Mouse (Mus musculus) adrenal gland, postnatal 25 days (tissue): ENCODE results near the gene Olfr700. TPM values are rescaled to one million over a fixed set of nuclear protein-coding genes. Genes with fewer than 3 reads are reported as not detected.
"Not testable (repeated sequence)": the region's sequence is repeated elsewhere in the genome, so short reads cannot be mapped to it uniquely, and the experiment has no call there.

Experiments
- DNase-seq: peaks from one replicate; pipeline ENCODE4 v3.0.0; 2021; ENCODE audit warnings: mixed read lengths
- long read RNA-seq: library from polyadenylated mRNA; stranded (forward); transcript quantifications from one replicate; pipeline ENCODE4 v2.0.0, GENCODE M21; 2021
- total RNA-seq: library from RNA; stranded (reverse); gene quantifications from 2 replicates; pipeline ENCODE4 v1.2.3, GENCODE M21; 2021

Gene Olfr700
- total RNA-seq: not detected in 2 replicates
- long read RNA-seq: 0 reads

DNA sequence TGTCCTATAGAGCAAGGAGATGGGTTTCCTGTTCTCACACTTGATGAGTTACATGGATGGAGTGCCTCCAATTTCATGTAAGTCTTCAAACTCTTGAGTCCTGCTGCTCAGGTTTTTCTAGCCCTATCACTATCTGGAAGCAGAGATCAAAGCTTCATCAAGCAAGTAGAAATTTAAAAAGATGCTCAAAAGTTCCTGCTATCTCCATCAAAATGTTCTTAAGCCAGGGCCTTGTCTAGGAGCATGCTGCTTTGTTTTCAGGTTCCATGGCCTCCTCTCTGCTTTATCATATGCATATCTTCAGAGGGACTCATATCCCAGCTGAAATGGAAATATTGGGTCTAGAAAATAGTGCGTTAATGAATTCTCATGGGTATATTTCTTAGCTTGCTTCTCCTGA, at the start of gene Olfr700:
Gene Olfr700, minus strand, starts transcription at position 101 of the 400 bp plus-strand sequence.
- no peak for DNase-seq

DNA sequence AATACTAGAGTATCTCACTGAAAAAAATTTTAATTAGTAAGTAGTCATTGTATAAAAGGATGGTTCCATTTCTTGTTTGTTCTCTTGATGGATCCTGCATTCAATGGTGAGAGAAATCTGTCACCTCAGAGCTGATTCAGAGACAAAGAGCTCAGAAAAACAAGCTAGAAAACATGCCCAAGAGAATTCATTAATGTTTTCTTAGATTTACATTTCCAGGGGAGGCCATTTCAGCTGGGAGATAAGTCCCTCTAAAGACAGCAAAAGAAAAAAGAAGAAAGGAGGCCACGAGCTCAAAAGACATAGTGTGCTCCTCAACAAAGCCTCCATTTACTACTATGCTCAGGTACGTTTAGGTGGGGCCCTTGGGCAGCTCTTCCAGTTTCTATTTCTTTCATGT, 34.4 kb upstream of the Olfr700 start, which contains the start of gene Olfr703:
Gene Olfr703, plus strand, starts transcription at position 301 of the 400 bp plus-strand sequence.
- no peak for DNase-seq

GRCm38 (mm10) chr7:106833793-106834192, 25.2 kb upstream of the Olfr700 start, which contains the start of gene Olfr702:
Gene Olfr702, minus strand, starts transcription at chr7:106833893.
- DNase-seq: no peak

DNA sequence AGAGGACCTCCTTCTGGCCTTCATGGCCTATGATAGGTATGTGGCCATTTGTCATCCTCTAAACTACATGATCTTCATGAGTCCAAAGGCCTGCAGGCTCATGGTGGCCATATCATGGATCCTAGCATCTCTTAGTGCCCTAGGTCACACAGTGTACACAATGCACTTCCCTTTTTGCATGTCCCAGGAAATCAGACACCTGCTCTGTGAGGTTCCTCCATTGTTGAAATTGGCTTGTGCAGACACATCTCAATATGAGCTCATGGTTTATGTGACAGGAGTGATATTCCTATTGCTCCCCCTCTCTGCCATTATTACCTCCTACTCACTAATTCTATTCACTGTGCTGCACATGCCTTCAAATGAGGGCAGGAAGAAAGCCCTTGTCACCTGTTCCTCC, 9.8 kb upstream of the Olfr700 start:
- DNase-seq: no peak

DNA sequence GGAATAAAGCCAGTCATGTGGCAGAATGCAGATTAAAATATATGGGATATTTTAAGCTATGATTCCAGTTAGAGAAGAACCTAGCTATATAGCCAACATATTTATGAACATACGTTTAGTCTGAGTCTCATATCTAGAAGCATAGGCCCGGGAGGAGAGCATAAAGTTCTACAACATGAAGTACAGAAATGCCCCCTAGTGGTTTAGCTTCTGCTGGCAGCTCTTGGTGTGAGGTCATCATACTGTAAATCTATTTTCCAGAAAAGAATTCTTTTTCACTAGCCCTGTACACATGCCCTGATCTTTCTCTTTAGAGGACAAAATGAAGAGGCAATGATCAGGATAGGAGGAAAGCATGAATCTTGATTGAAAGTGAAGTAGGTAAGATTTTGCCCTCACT, 7.1 kb upstream of the Olfr700 start:
- no peak for DNase-seq

DNA sequence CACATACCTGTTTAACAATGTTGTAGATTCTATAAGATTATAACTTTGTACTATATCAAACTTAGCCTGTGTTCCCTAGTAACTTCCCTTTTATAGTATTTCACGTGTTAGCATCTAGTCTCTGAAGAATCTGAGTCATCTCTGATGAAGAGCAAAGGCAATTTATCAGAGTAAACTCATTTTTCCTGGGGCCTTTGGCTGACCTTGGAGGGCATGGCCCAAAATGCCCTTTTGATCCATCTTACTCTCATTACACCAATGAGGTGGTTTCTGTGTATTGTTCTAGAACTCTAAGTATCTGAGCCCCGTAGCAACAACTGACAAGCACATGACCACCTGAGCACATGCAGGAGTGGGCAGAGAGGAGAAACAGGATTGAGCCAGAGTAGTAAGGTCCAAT, 5.2 kb upstream of the Olfr700 start, which contains the start of gene Olfr701:
Gene Olfr701, plus strand, starts transcription at position 301 of the 400 bp plus-strand sequence.
- DNase-seq: no peak

DNA sequence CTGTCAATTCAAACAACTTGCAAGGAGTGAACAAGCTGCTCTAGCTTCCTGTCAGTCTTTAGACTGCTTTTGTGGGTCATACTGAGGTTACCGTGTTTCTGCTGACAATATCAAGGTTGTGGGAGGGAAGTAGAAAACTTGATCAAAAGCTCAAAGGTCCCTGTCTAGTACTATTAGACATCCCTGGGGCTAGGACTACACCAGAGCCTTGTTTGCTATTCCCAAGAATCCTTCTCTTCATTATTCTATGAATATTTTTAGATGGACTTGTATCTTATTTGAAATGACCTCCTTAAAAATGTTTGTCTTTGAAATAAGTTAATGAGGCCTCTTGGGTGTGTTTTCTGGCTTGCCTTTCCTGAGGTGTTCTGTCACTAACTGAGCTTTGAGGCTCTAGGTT, 15.5 kb downstream of the Olfr700 start, which contains the start of gene Olfr699:
Gene Olfr699, minus strand, starts transcription at position 101 of the 400 bp plus-strand sequence.
- DNase-seq: no peak

DNA sequence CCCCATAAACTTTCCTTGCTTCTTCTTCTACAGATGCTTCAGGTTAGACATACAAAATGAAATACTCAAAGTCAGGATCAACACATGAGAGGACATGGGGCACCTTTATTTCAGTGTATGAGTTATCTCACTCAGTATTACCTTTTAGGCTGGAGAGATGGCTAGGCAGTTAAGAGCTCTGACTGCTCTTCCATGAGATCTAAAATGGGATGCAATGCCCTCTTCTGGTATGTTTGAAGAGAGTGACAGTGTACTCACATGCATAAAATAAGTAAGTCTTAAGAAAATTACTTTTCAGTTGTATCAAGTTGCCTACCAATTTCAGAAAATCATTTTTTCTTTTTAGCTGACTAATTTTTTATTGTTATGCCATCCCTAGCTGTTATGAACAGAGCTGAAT, 20.3 kb downstream of the Olfr700 start:
- no peak for DNase-seq

DNA sequence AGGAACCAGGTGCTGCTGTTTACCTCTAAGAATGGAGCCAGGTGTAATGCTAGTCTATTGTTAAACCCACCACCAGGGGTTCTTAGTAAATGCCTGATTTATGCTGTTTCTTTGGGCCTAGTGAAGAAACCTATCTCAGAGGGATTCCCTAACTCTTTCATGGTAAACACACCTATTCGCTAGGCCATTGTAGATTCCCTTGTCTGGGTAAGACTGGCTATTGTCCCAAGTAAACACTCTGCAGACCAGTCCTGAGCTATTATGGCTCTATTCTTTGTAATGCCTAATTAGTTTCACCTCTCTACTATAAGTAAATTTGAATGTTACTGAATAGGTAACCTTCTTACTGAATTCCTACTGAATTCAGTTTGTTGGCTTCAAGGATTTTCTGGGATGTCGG, 47.6 kb downstream of the Olfr700 start:
- not testable (repeated sequence) for DNase-seq

DNA sequence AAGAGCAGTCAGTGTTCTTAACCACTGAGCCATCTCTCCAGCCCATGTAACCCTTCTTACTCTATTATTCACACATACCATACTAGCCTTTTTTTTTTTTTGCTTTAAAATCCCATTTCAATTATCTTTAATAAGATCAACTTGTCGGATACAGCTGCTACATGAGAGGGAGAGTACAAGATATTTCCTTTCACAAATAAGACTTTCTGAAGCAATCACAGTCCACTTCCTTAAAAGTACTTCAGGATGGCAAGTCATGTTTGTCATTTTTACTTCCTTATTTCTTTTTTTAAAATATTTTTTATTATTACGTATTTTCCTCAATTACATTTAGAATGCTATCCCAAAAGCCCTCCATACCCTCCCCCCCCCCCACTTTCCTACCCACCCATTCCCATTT, 49.8 kb downstream of the Olfr700 start:
- no peak for DNase-seq

Other genes starting within 250 kb of the Olfr700 start
- not detected in 2 replicates for gene Olfr693, start 128.2 kb downstream of the Olfr700 start, total RNA-seq
- gene Olfr694, start 117.0 kb downstream of the Olfr700 start, total RNA-seq: not detected in 2 replicates
- gene Olfr695, start 92.4 kb downstream of the Olfr700 start, total RNA-seq: not detected in 2 replicates
- not detected in 2 replicates for gene Olfr697, start 66.4 kb downstream of the Olfr700 start, total RNA-seq
- gene Olfr698, start 53.4 kb downstream of the Olfr700 start, total RNA-seq: not detected in 2 replicates
- gene Olfr699, start 15.6 kb downstream of the Olfr700 start, total RNA-seq: not detected in 2 replicates
- gene Olfr701, start 5.3 kb upstream of the Olfr700 start, total RNA-seq: not detected in 2 replicates
- gene Olfr702, start 25.1 kb upstream of the Olfr700 start, total RNA-seq: not detected in 2 replicates
- gene Olfr703, start 34.5 kb upstream of the Olfr700 start, total RNA-seq: not detected in 2 replicates
- gene Olfr704, start 54.4 kb upstream of the Olfr700 start, total RNA-seq: not detected in 2 replicates
- not detected in 2 replicates for gene Olfr705, start 68.1 kb upstream of the Olfr700 start, total RNA-seq
- not detected in 2 replicates for gene Olfr706, start 79.3 kb upstream of the Olfr700 start, total RNA-seq
- gene Olfr707, start 92.4 kb upstream of the Olfr700 start, total RNA-seq: not detected in 2 replicates
- not detected in 2 replicates for gene Olfr1532-ps1, start 99.2 kb upstream of the Olfr700 start, total RNA-seq
- gene Olfr709-ps1, start 123.4 kb upstream of the Olfr700 start, total RNA-seq: 0.06 TPM in 1 of 2 replicates, not detected in the other
- gene Olfr710, start 139.5 kb upstream of the Olfr700 start, total RNA-seq: not detected in 2 replicates
- not detected in 2 replicates for gene Olfr6, start 155.1 kb upstream of the Olfr700 start, total RNA-seq
- gene Olfr711, start 166.6 kb upstream of the Olfr700 start, total RNA-seq: not detected in 2 replicates
- gene Olfr2, start 197.2 kb upstream of the Olfr700 start, total RNA-seq: not detected in 2 replicates
- not detected in 2 replicates for gene Olfr713, start 222.3 kb upstream of the Olfr700 start, total RNA-seq